Mouse (Mus musculus): ENCODE data around the gene Nmb. TPM values are rescaled to one million over a fixed set of nuclear protein-coding genes. Genes with fewer than 3 reads are reported as not detected.

The Nmb gene
- polyA plus RNA-seq, 1 experiment from 2014 or later = 1.4 TPM

GRCm38 (mm10) chr7:80864151-80864550, 40.7 kb downstream of the Nmb start:
- DNase-seq (no peak), ATAC-seq (no peak)
- TF ChIP-seq EP300 (IDR thresholded peaks at IDR 0.05; ENCODE audit: low read depth) = no peak
- TF ChIP-seq CTCF (IDR thresholded peaks at IDR 0.05; ENCODE audit: low read depth) = no peak
- Histone ChIP-seq H3K4me3 (ENCODE audit: low read depth, low read length) (no peak overlapping the region), H3K4me2 (ENCODE audit: low read depth, low read length) (no peak overlapping the region), H3K27me3 (ENCODE audit: insufficient read depth, low read length) (no peaks in the 10 kb centered on the region), H3K27ac (ENCODE audit: low read depth) (peak overlapping the region; percentile 77), H3K36me3 (replicated peaks; ENCODE audit: insufficient read depth, low read length) (peaks cover 6% of the 10 kb centered on the region), H3K4me1 (ENCODE audit: insufficient read depth) (peaks cover 31% of the 10 kb centered on the region), H3K9me3 (ENCODE audit: low read length) (no peaks in the 10 kb centered on the region), H3K9ac (replicated peaks) (no peak overlapping the region)
- 45% methylated on average over 1 of the region's 1 CpGs for WGBS (ENCODE audit: insufficient replicate concordance)

GRCm38 (mm10) chr7:80863520-80863919, 41.4 kb downstream of the Nmb start:
- ATAC-seq = no peak
- no peak for DNase-seq
- Histone ChIP-seq H3K9ac (replicated peaks) (no peak overlapping the region), H3K4me3 (ENCODE audit: low read depth, low read length) (no peak overlapping the region), H3K27ac (ENCODE audit: low read depth) (peak overlapping the region; percentile 77), H3K9me3 (ENCODE audit: low read length) (no peaks in the 10 kb centered on the region), H3K36me3 (replicated peaks; ENCODE audit: insufficient read depth, low read length) (peaks cover 3% of the 10 kb centered on the region; the same call in 1 of the 2 replicates), H3K4me2 (ENCODE audit: low read depth, low read length) (no peak overlapping the region), H3K27me3 (ENCODE audit: insufficient read depth, low read length) (no peaks in the 10 kb centered on the region), H3K4me1 (ENCODE audit: insufficient read depth) (peaks cover 31% of the 10 kb centered on the region)
- 66% methylated on average over 5 of the region's 5 CpGs for WGBS (ENCODE audit: insufficient replicate concordance)
- no peak for TF ChIP-seq EP300 (IDR thresholded peaks at IDR 0.05; ENCODE audit: low read depth)

GRCm38 (mm10) chr7:80862475-80862874, 42.4 kb downstream of the Nmb start:
- no peaks in the 10 kb centered on the region for H3K36me3 ChIP-seq (replicated peaks; ENCODE audit: insufficient read depth, low read length)
- peaks cover 31% of the 10 kb centered on the region for H3K4me1 ChIP-seq (ENCODE audit: insufficient read depth)
- no peak overlapping the region for H3K4me3 ChIP-seq (ENCODE audit: low read depth, low read length)
- TF ChIP-seq CTCF (IDR thresholded peaks at IDR 0.05; ENCODE audit: low read depth) (no peak), EP300 (IDR thresholded peaks at IDR 0.05; ENCODE audit: low read depth) (no peak)
- H3K9me3 ChIP-seq (ENCODE audit: low read length) = no peaks in the 10 kb centered on the region
- no peaks in the 10 kb centered on the region for H3K27me3 ChIP-seq (ENCODE audit: insufficient read depth, low read length)
- H3K27ac ChIP-seq (ENCODE audit: low read depth) = no peak overlapping the region
- no peak overlapping the region for H3K4me2 ChIP-seq (ENCODE audit: low read depth, low read length)
- 69% methylated on average over 2 of the region's 2 CpGs for WGBS (ENCODE audit: insufficient replicate concordance)
- H3K9ac ChIP-seq (replicated peaks) = no peak overlapping the region
- ATAC-seq = no peak
- peak; percentile 33 for DNase-seq

GRCm38 (mm10) chr7:80860729-80861274, 44.1 kb downstream of the Nmb start, which contains the start of gene Zscan2:
Gene Zscan2 (plus strand): TSS chr7:80860920.
- no peak for TF ChIP-seq EP300 (IDR thresholded peaks at IDR 0.05; ENCODE audit: low read depth)
- TF ChIP-seq CTCF (IDR thresholded peaks at IDR 0.05; ENCODE audit: low read depth) = no peak
- H3K27ac ChIP-seq (ENCODE audit: low read depth) = peak within 1 kb of the TSS; percentile 80
- H3K36me3 ChIP-seq (replicated peaks; ENCODE audit: insufficient read depth, low read length) = no peaks in the 10 kb centered on the region
- H3K4me1 ChIP-seq (ENCODE audit: insufficient read depth) = peaks cover 24% of the 10 kb centered on the region
- peak within 1 kb of the TSS; percentile 78 for H3K4me2 ChIP-seq (ENCODE audit: low read depth, low read length)
- H3K9ac ChIP-seq (replicated peaks) = peak within 1 kb of the TSS; percentile 77
- H3K9me3 ChIP-seq (ENCODE audit: low read length) = no peaks in the 10 kb centered on the region
- ATAC-seq (peak; percentile 97), DNase-seq (peak; percentile 89)
- no peaks in the 10 kb centered on the region for H3K27me3 ChIP-seq (ENCODE audit: insufficient read depth, low read length)
- under 1% methylated on average over 32 of the region's 40 CpGs for WGBS (ENCODE audit: insufficient replicate concordance)
- peak within 1 kb of the TSS; percentile 81 for H3K4me3 ChIP-seq (ENCODE audit: low read depth, low read length)

GRCm38 (mm10) chr7:80860227-80860626, 44.6 kb downstream of the Nmb start:
- no peaks in the 10 kb centered on the region for H3K27me3 ChIP-seq (ENCODE audit: insufficient read depth, low read length)
- H3K4me1 ChIP-seq (ENCODE audit: insufficient read depth) = peaks cover 19% of the 10 kb centered on the region
- peak overlapping the region; percentile 81 for H3K4me3 ChIP-seq (ENCODE audit: low read depth, low read length)
- H3K9ac ChIP-seq (replicated peaks) = 0 out of 2 replicates have a peak overlapping the region, but pooled peaks have one; percentile 77
- TF ChIP-seq EP300 (IDR thresholded peaks at IDR 0.05; ENCODE audit: low read depth) = no peak
- H3K4me2 ChIP-seq (ENCODE audit: low read depth, low read length) = peak overlapping the region; percentile 78
- no peaks in the 10 kb centered on the region for H3K9me3 ChIP-seq (ENCODE audit: low read length)
- ATAC-seq (peak; percentile 10; the same call in 1 of the 2 replicates), DNase-seq (peak; percentile 66)
- under 1% methylated on average over 13 of the region's 13 CpGs for whole genome bisulfite sequencing (ENCODE audit: insufficient replicate concordance)
- H3K36me3 ChIP-seq (replicated peaks; ENCODE audit: insufficient read depth, low read length) = no peaks in the 10 kb centered on the region
- no peak overlapping the region for H3K27ac ChIP-seq (ENCODE audit: low read depth)

- Histone ChIP-seq H3K9ac (replicated peaks) (no peak overlapping the region), H3K36me3 (replicated peaks; ENCODE audit: insufficient read depth, low read length) (no peaks in the 10 kb centered on the region), H3K9me3 (ENCODE audit: low read length) (no peaks in the 10 kb centered on the region), H3K4me3 (ENCODE audit: low read depth, low read length) (no peak overlapping the region), H3K27me3 (ENCODE audit: insufficient read depth, low read length) (no peaks in the 10 kb centered on the region), H3K4me2 (ENCODE audit: low read depth, low read length) (no peak overlapping the region), H3K4me1 (ENCODE audit: insufficient read depth) (peaks cover 10% of the 10 kb centered on the region), H3K27ac (ENCODE audit: low read depth) (no peak overlapping the region)
- WGBS (ENCODE audit: insufficient replicate concordance) = 13% methylated on average over 6 of the region's 6 CpGs
- TF ChIP-seq CTCF (IDR thresholded peaks at IDR 0.05; ENCODE audit: low read depth) (peak; percentile 92), EP300 (IDR thresholded peaks at IDR 0.05; ENCODE audit: low read depth) (no peak)
- no peak for ATAC-seq
- peak; percentile 81 for DNase-seq
Observed at GRCm38 (mm10) chr7:80857181-80857580, 47.7 kb downstream of the Nmb start.
